Mouse (Mus musculus) embryonic facial prominence, embryonic 10.5 days (tissue): ENCODE data around the gene Sgms1. TPM values are rescaled to one million over a fixed set of nuclear protein-coding genes. Genes with fewer than 3 reads are reported as not detected.

Source experiments
- DNase-seq: peaks from one replicate; pipeline ENCODE4 v3.0.0-alpha.2; 2017; ENCODE audit warnings: low spot score
- H3K27ac ChIP-seq: fragments of 300-500 bp; sonication (generic); replicated peaks from 2 replicates; pipeline ENCODE4 v1.5.1; 2016; ENCODE audit warnings: mild to moderate bottlenecking
- H3K27me3 ChIP-seq: fragments of 300-500 bp; sonication (generic); replicated peaks from 2 replicates; pipeline ENCODE4 v1.6.1; 2016; ENCODE audit warnings: low read depth, mild to moderate bottlenecking; ENCODE audit not compliant: poor library complexity, severe bottlenecking
- H3K36me3 ChIP-seq: fragments of 300-500 bp; sonication (generic); replicated peaks from 2 replicates; pipeline ENCODE4 v1.6.1; 2016; ENCODE audit warnings: mild to moderate bottlenecking, moderate library complexity
- H3K4me1 ChIP-seq: fragments of 300-500 bp; sonication (generic); 2 replicates; pipeline ENCODE4 v1.6.1; 2016
- H3K4me3 ChIP-seq: fragments of 300-500 bp; sonication (generic); 2 replicates; pipeline ENCODE4 v1.5.1; 2016; ENCODE audit warnings: mild to moderate bottlenecking, moderate library complexity
- H3K9me3 ChIP-seq: fragments of 300-500 bp; sonication (generic); 2 replicates; pipeline ENCODE4 v1.6.1; 2016; ENCODE audit warnings: mild to moderate bottlenecking
- WGBS: fragments of 180-500 bp; shearing (Covaris S2); methylation state at CpG from one replicate; pipeline ENCODE4 v1.1.7; 2016; 5-methylcytosine and 5-hydroxymethylcytosine counted together
- polyA plus RNA-seq: library from polyadenylated mRNA; unstranded; fragments of >200 nt; fragmentation: Nextera tagmentation; extraction: Ambion mirVana; gene quantifications from 2 replicates; pipeline ENCODE4 v1.2.1, GENCODE M21; 2016

Gene Sgms1
- polyA plus RNA-seq, 1 experiment from 2014 or later: 16.6 TPM

- no peaks in the 10 kb centered on the region for H3K36me3 ChIP-seq
- H3K4me1 ChIP-seq: peaks cover 51% of the 10 kb centered on the region
- 84% methylated on average over 12 of the region's 12 CpGs for WGBS
- no peak overlapping the region for H3K4me3 ChIP-seq
- H3K27me3 ChIP-seq: no peaks in the 10 kb centered on the region
- no peak overlapping the region for H3K27ac ChIP-seq
- no peaks in the 10 kb centered on the region for H3K9me3 ChIP-seq
- DNase-seq: no peak
Measured at GRCm38 (mm10) chr19:32292782-32293776, 96.4 kb downstream of the Sgms1 start.

- no peak for DNase-seq
- peaks cover 48% of the 10 kb centered on the region for H3K4me1 ChIP-seq
- 85% methylated on average over 12 of the region's 12 CpGs for WGBS
- no peaks in the 10 kb centered on the region for H3K9me3 ChIP-seq
- H3K27me3 ChIP-seq: no peaks in the 10 kb centered on the region
- no peak overlapping the region for H3K27ac ChIP-seq
- no peak overlapping the region for H3K4me3 ChIP-seq
- H3K36me3 ChIP-seq: no peaks in the 10 kb centered on the region
Measured at GRCm38 (mm10) chr19:32292067-32292739, 97.3 kb downstream of the Sgms1 start.

- WGBS: 92% methylated on average over 5 of the region's 5 CpGs
- Histone ChIP-seq H3K27me3 (no peaks in the 10 kb centered on the region), H3K27ac (no peak overlapping the region), H3K4me1 (peaks cover 39% of the 10 kb centered on the region), H3K4me3 (no peak overlapping the region), H3K9me3 (no peaks in the 10 kb centered on the region), H3K36me3 (no peaks in the 10 kb centered on the region)
- DNase-seq: no peak
Measured at GRCm38 (mm10) chr19:32291130-32291529, 98.4 kb downstream of the Sgms1 start.

- Histone ChIP-seq H3K27ac (no peak overlapping the region; the same call in 1 of the 2 replicates), H3K9me3 (no peaks in the 10 kb centered on the region), H3K4me3 (no peak overlapping the region), H3K36me3 (no peaks in the 10 kb centered on the region), H3K4me1 (peaks cover 39% of the 10 kb centered on the region), H3K27me3 (no peaks in the 10 kb centered on the region)
- DNase-seq: no peak
- 55% methylated on average over 5 of the region's 5 CpGs for WGBS
Measured at GRCm38 (mm10) chr19:32288895-32289294, 100.6 kb downstream of the Sgms1 start.

GRCm38 (mm10) chr19:32287839-32288238 lies 101.7 kb downstream of the Sgms1 start:
- Histone ChIP-seq H3K4me1 (peaks cover 33% of the 10 kb centered on the region), H3K36me3 (no peaks in the 10 kb centered on the region), H3K27ac (no peak overlapping the region), H3K9me3 (no peaks in the 10 kb centered on the region), H3K4me3 (no peak overlapping the region), H3K27me3 (no peaks in the 10 kb centered on the region)
- no peak for DNase-seq
- 75% methylated on average over 3 of the region's 3 CpGs for WGBS

GRCm38 (mm10) chr19:32285455-32285831 lies 104.1 kb downstream of the Sgms1 start:
- 84% methylated on average over 3 of the region's 3 CpGs for WGBS
- H3K36me3 ChIP-seq: no peaks in the 10 kb centered on the region
- H3K4me1 ChIP-seq: peaks cover 42% of the 10 kb centered on the region
- no peaks in the 10 kb centered on the region for H3K27me3 ChIP-seq
- H3K9me3 ChIP-seq: no peaks in the 10 kb centered on the region
- DNase-seq: no peak
- no peak overlapping the region for H3K4me3 ChIP-seq
- no peak overlapping the region for H3K27ac ChIP-seq

- Histone ChIP-seq H3K27ac (no peak overlapping the region), H3K36me3 (no peaks in the 10 kb centered on the region), H3K4me1 (peaks cover 43% of the 10 kb centered on the region), H3K9me3 (no peaks in the 10 kb centered on the region), H3K27me3 (no peaks in the 10 kb centered on the region), H3K4me3 (no peak overlapping the region)
- no peak for DNase-seq
- WGBS: 93% methylated on average over 5 of the region's 5 CpGs
Measured at GRCm38 (mm10) chr19:32284681-32285454, 104.6 kb downstream of the Sgms1 start.

- DNase-seq: no peak
- H3K9me3 ChIP-seq: no peaks in the 10 kb centered on the region
- H3K27me3 ChIP-seq: no peaks in the 10 kb centered on the region
- WGBS: 58% methylated on average over 4 of the region's 4 CpGs
- peaks cover 27% of the 10 kb centered on the region for H3K4me1 ChIP-seq
- H3K4me3 ChIP-seq: no peak overlapping the region
- H3K27ac ChIP-seq: no peak overlapping the region
- H3K36me3 ChIP-seq: no peaks in the 10 kb centered on the region
Measured at GRCm38 (mm10) chr19:32281917-32282316, 107.6 kb downstream of the Sgms1 start.

- 85% methylated on average over 4 of the region's 4 CpGs for WGBS
- Histone ChIP-seq H3K4me1 (peaks cover 42% of the 10 kb centered on the region), H3K27ac (no peak overlapping the region)
Measured at GRCm38 (mm10) chr19:32280380-32280779, 109.1 kb downstream of the Sgms1 start.

GRCm38 (mm10) chr19:32279400-32279799 lies 110.1 kb downstream of the Sgms1 start:
- Histone ChIP-seq H3K4me3 (no peak overlapping the region), H3K4me1 (peaks cover 42% of the 10 kb centered on the region), H3K27ac (no peak overlapping the region), H3K9me3 (no peaks in the 10 kb centered on the region), H3K36me3 (no peaks in the 10 kb centered on the region), H3K27me3 (no peaks in the 10 kb centered on the region)
- no peak for DNase-seq
- WGBS: 90% methylated on average over 6 of the region's 6 CpGs

More at GRCm38 (mm10) chr19:32280380-32280779, 109.1 kb downstream of the Sgms1 start:
- Histone ChIP-seq H3K9me3 (no peaks in the 10 kb centered on the region), H3K36me3 (no peaks in the 10 kb centered on the region), H3K27me3 (no peaks in the 10 kb centered on the region), H3K4me3 (no peak overlapping the region)
- DNase-seq: no peak

GRCm38 (mm10) chr19:32277869-32278268 lies 111.6 kb downstream of the Sgms1 start:
- WGBS: 88% methylated on average over 3 of the region's 3 CpGs
- Histone ChIP-seq H3K4me1 (peaks cover 44% of the 10 kb centered on the region), H3K27me3 (no peaks in the 10 kb centered on the region), H3K27ac (no peak overlapping the region), H3K4me3 (no peak overlapping the region), H3K9me3 (no peaks in the 10 kb centered on the region), H3K36me3 (no peaks in the 10 kb centered on the region)
- DNase-seq: no peak

- 88% methylated on average over 2 of the region's 2 CpGs for WGBS
- no peak overlapping the region for H3K27ac ChIP-seq
- no peaks in the 10 kb centered on the region for H3K36me3 ChIP-seq
- H3K27me3 ChIP-seq: no peaks in the 10 kb centered on the region
- peaks cover 48% of the 10 kb centered on the region for H3K4me1 ChIP-seq
- no peaks in the 10 kb centered on the region for H3K9me3 ChIP-seq
- no peak for DNase-seq
- no peak overlapping the region for H3K4me3 ChIP-seq
Measured at GRCm38 (mm10) chr19:32277287-32277686, 112.2 kb downstream of the Sgms1 start.
